Mouse (Mus musculus) embryo, embryonic 10 days (tissue): ENCODE results near the gene Tsga13.
A peak's percentile ranks its signal among the peaks of the same experiment; 100 is the strongest.

ENCODE experiments used
- DNase-seq: peaks from one replicate; pipeline ENCODE4 v3.0.0-alpha.2; 2015; ENCODE audit warnings: low spot score

The Tsga13 gene

GRCm38 (mm10) chr6:30915473-30915872, at the start of gene Tsga13:
Gene Tsga13 (minus strand): TSS chr6:30915573.
- no peak for DNase-seq

DNA sequence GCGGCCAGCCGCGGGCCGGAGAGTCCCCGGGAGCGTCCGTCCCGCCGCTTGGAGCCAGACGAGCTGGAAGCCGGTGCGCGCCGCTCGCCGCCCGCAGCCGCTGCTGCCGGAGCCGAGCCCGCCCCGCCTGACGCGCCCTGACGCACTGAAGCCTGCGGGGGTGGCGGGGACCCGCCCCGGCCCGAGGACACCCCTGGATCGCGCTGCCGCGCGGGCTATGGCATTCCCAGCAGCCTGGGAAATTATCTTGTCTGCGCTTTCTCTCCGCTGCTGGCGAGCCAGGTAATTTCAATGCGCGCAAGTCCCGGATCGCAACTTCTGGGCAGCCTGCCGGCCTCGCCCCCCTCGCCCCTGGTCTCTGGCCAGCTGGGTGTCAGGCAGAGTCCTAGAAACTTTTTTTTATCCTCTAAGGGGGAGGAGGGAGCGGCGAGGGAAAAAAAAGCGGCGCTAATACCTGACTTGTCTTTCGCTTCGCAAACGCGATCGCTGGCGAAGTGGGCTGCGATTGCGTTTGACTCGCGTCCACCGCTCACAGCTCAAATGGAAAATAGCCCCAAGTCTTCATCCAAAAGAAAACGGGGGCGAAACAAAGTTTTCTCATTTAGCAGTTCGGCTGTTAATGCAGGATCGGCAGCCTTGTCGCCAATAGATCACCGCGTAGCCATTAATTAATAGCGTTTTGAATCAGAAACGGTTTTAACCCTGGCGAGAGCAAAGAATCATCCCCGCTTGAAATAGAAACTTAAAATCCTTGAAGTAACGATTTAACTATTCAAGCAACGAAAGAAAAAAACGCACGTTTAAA, 43.6 kb upstream of the Tsga13 start, which contains the start of gene Klf14:
TSS of gene Klf14 (minus strand) at position 343 of the 805 bp plus-strand sequence.
- peak; percentile 67 for DNase-seq

DNA sequence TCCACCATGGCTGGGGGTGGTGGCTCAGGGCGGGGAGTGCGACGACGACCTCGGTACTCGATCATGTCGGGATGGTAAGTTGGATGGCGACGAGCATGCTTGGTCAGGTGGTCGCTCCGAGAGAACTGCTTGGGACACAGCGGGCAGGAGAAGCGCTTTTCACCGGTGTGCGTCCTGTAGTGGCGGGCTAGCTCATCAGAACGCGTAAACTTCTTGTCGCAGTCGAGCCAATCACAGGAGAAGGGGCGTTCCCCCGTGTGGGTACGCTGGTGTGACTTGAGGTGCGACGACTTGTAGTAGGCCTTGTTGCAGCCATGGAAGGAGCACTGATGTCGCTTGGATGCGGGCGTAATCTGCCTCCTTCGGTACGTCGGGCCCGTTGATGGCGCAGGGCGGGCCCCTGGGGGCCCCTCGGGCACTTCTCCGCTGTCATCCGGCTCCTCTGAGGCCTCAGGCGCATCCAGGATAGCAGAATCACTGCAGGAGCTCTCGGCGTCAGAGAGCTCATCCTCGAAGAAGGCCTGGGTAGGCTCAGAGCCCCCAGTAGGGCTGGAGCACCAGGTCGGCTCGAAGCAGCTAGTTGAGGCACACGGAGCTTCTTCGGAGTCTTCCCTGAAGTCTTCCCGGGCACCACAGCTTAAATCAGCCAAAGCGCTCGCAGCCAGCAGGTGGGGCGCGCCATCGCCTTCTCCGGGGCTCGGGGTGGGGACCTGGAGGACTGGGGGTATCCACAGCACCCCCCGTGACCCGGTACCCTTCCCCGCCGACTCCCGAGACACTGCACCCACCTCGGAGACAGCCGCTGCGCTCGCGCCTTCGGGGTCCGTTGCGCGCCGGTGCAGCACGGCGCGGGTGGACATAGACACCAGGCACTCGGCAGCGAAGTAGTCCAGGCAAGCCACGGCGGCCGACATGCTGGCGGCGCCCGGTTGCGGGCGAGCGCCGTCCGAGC, 42.7 kb upstream of the Tsga13 start:
- peak; percentile 68 for DNase-seq

- DNase-seq = peak; percentile 14
Measured at GRCm38 (mm10) chr6:30939264-30939663, 23.9 kb upstream of the Tsga13 start.

- peak; percentile 59 for DNase-seq
Measured at GRCm38 (mm10) chr6:30922821-30923220, 7.4 kb upstream of the Tsga13 start.

- no peak for DNase-seq
Measured at GRCm38 (mm10) chr6:30921826-30922225, 6.5 kb upstream of the Tsga13 start.

- DNase-seq = peak; percentile 19
Measured at GRCm38 (mm10) chr6:30920834-30921675, 5.7 kb upstream of the Tsga13 start.

DNA sequence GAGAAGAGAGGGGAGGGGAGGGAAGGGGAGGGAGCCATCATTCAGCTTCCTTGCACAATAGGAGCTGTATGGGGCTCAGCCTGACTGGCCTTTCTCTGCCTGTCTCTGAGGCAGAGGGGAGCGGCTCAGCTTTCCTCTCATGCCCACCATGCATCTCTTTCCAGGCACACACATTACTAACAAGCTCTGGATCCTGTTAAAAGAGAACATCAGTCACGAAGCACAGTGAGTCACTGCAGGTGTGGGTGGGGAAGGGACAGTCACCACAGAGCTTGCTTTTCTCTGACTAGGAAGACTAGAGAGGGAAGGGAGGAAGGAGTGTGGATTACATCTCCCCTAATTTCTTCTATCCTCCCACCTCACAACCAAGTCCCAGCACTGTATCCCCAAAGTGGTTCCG, 7.4 kb downstream of the Tsga13 start:
- DNase-seq = peak; percentile 11

GRCm38 (mm10) chr6:30904911-30905310, 10.5 kb downstream of the Tsga13 start:
- no peak for DNase-seq

DNA sequence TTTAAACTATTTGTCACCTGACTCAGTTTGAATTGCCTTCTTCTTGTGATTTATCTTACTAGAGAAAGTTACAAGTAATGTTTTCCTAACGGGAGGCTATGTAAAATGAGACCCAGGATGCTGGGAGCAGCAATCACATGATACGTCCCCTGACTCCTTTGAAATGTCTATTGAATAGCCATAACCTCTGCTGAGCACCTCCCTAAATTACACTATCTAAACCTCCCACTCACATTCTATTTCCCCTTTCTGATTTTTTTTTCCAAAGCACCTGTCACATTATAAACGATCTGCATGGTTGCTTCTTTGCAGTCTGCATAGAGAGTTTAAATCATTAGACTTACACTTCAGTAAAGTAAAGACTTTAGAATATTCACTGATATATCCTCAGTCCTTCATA, 11.3 kb downstream of the Tsga13 start:
- no peak for DNase-seq

DNA sequence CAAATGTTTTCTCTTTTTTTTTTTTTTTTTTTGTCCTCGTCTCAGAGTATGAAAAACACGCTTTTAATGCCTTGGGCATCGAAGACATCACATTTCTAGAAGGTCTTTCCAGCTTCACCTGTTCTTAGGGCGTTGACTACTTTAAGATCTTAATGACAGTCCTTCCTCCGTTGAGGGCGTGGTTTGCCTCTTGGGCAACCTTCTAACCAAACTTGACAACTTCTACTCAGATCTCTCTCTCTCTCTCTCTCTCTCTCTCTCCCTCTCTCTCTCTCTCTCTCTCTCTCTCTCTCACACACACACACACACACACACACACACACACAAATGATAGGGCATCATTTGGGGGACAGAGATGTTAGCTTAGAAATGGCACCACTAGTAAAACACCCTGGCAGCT, 17.9 kb downstream of the Tsga13 start:
- no peak for DNase-seq

DNA sequence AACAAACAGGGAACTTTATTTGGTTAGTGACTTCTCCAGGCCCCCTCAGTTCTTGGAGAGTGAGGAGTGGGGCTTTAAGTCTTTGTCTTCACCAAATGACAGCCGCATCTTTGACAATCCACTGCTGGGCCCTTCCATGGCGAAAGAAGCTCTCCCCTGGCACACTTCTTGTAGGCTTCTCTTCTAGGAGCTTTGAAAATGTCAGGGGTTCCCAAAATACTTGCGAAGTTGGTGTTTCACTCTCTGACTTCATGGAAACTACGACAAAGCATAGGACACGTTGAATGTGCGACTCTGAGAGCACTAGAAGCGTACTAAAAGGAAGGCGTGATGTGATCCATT, 18.4 kb downstream of the Tsga13 start:
- peak; percentile 4 for DNase-seq

- peak; percentile 91 for DNase-seq
Measured at GRCm38 (mm10) chr6:30896195-30896985, 19.0 kb downstream of the Tsga13 start, which contains the start of gene Copg2. Gene Copg2 (minus strand): TSS chr6:30896794.

- peak; percentile 8 for DNase-seq
Measured at GRCm38 (mm10) chr6:30895819-30896194, 19.6 kb downstream of the Tsga13 start.

GRCm38 (mm10) chr6:30893081-30893480, 22.3 kb downstream of the Tsga13 start:
- peak; percentile 12 for DNase-seq

DNA sequence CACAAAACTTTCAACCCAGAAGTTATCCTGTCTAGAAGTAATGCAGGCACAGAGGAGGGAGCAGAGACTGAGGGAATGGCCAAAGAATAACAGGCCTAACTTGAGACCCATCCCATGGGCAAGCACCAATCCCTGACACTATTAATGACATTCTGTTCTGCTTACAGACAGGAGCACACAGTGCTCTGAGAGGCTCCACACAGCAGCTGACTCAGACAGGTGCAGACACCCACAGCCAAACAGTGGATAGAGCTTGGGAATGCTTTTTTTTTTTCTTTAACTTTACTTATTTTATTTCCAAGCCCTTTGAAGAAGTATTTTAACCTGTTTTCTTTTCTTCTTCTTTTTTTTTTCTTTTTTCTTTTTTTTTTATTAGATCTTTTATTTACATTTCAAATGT, 23.6 kb downstream of the Tsga13 start:
- DNase-seq = no peak

DNA sequence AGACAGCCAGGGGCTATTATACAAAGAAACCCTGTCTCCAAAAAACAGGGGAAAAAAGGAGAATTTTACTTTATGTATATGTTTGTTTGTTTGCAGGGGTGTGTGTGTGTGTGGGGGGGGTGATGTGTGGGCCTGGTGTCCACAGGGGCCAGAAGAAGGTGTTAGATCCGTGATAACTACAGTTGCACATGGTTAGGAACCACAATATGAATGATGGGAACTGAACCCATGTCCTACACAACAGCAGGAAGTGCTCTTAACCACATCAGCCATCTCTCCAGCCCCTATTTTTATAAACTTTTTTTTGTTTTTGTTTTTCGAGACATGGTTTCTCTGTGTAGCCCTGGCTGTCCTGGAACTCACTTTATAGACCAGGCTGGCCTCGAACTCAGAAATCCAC, 30.5 kb downstream of the Tsga13 start:
- DNase-seq = no peak

- DNase-seq = no peak
Measured at GRCm38 (mm10) chr6:30883491-30883890, 31.9 kb downstream of the Tsga13 start.

- DNase-seq = no peak
Measured at GRCm38 (mm10) chr6:30876661-30877060, 38.7 kb downstream of the Tsga13 start.

GRCm38 (mm10) chr6:30866501-30866900, 48.9 kb downstream of the Tsga13 start:
- DNase-seq = no peak

GRCm38 (mm10) chr6:30865031-30865678, 50.2 kb downstream of the Tsga13 start:
- no peak for DNase-seq
